ENCODE assay signal across 8 mouse cellular contexts in genomic region chr12:32820688-32821503, GRCm38 (mm10). TPM values are rescaled to one million over a fixed set of nuclear protein-coding genes. Genes with fewer than 3 reads are reported as not detected.
DNase-seq lines count a peak whose midpoint lies in the region; ATAC-seq and TF ChIP-seq lines count a peak whose summit lies in the region.

No protein-coding gene starts in this region.

- intact Hi-C loops in left cerebral cortex, adult 2 months (cut with DNase I): loop anchor here (2.0 to 10.0 kb wide), 3 partner anchors 104 to 446 kb away; partner anchors contain the start of gene Ccdc71l

- H3K4me1 ChIP-seq in hindbrain, embryonic 15.5 days (replicated peaks): peaks cover 9% of the 10 kb centered on the region

- H3K79me2 ChIP-seq in macrophage (ENCODE audit: inconsistent target): peaks cover 50% of the 10 kb centered on the region

- H3K36me3 ChIP-seq in hindbrain, embryonic 15.5 days: no peaks in the 10 kb centered on the region
- peaks cover 13% of the 10 kb centered on the region; the same call in 1 of the 2 replicates for H3K36me3 ChIP-seq in macrophage (ENCODE audit: inconsistent target)

- TF ChIP-seq CTCF in left cerebral cortex, adult 2 months (IDR thresholded peaks at IDR 0.05): no peak

- peak overlapping the region; percentile 83 for H3K9ac ChIP-seq in hindbrain, embryonic 15.5 days

- WGBS in hindbrain, embryonic 15.5 days: 2% methylated on average over 37 of the region's 49 CpGs
- WGBS in macrophage (ENCODE audit: missing documents): under 1% methylated on average over 48 of the region's 49 CpGs

- H3K4me3 ChIP-seq in hindbrain, embryonic 15.5 days: peak overlapping the region; percentile 90
- H3K4me3 ChIP-seq in left cerebral cortex, adult 2 months: peak overlapping the region; percentile 81
- peak overlapping the region; percentile 74 for H3K4me3 ChIP-seq in macrophage (ENCODE audit: inconsistent target)

- peak overlapping the region; percentile 65 for H3K4me2 ChIP-seq in hindbrain, embryonic 15.5 days

- ATAC-seq in hindbrain, embryonic 15.5 days (ENCODE audit: low FRiP score, low read depth): peak; percentile 81

- H3K27me3 ChIP-seq in hindbrain, embryonic 15.5 days: no peaks in the 10 kb centered on the region

- peak overlapping the region; percentile 99 for H3K27ac ChIP-seq in hindbrain, embryonic 15.5 days (replicated peaks)
- H3K27ac ChIP-seq in left cerebral cortex, adult 2 months: peak overlapping the region; percentile 95
- H3K27ac ChIP-seq in macrophage: peak overlapping the region; percentile 87

- peak; percentile 29 for DNase-seq in WW6 (ENCODE audit: low read depth, low spot score)
- peak; percentile 83 to 87 for DNase-seq in cerebellum, postnatal 25 days
- peak; percentile 27 to 40 for DNase-seq in frontal cortex, postnatal 25 days (ENCODE audit: low spot score in 2 of 2)
- DNase-seq in left cerebral cortex, adult 2 months (ENCODE audit: extremely low spot score in 1 of 2, low spot score in 2 of 2): peak; percentile 72 to 75
- peak; percentile 37 to 54 for DNase-seq in right cerebral cortex, postnatal 36 days (ENCODE audit: low spot score in 2 of 2)
- DNase-seq in yolk sac, embryonic 10.5 days (ENCODE audit: low spot score): peak; percentile 80

- no peaks in the 10 kb centered on the region for H3K9me3 ChIP-seq in hindbrain, embryonic 15.5 days

RNA-seq across cellular contexts. Expression of gene Nampt, which starts 1.6 kb away (rescaled TPM):
- 31.0 and 31.1 TPM in 2 replicates for polyA plus RNA-seq in hindbrain, embryonic 15.5 days (2015; fragmentation: Nextera tagmentation; extraction: Ambion mirVana)
- 10 to 100 TPM; 28.9 to 29.4 TPM for total RNA-seq in left cerebral cortex, adult 2 months (2021)
- total RNA-seq in macrophage (2018; cell fraction: chromatin; rRNA removed): 100 to 1,000 TPM in 23 of 26 experiments, 10 to 100 TPM in 3; 88.3 to 462 (median 167) TPM
- total RNA-seq in macrophage (2018; cell fraction: cytosol; rRNA removed): 100 to 1,000 TPM in 24 of 26 experiments, 10 to 100 TPM in 2; 97.7 to 225 (median 165) TPM
- 100 to 1,000 TPM in 24 of 26 experiments, 10 to 100 TPM in 2; 64.3 to 336 (median 194) TPM for total RNA-seq in macrophage (2018; cell fraction: nucleus; rRNA removed)
- polyA plus RNA-seq in macrophage (2018): 78.6 to 170 TPM (median 118 TPM) in 3 replicates

Comparison
In these comparisons a context has a peak if more than half of its experiments do, and no peak if none do; other contexts are left out.
1. Peak in every context shown above with its lines: DNase-seq, ATAC-seq, H3K4me3 ChIP-seq and H3K27ac ChIP-seq.
2. DNase-seq: peak in every context shown above with its lines; median percentile 85 in cerebellum, postnatal 25 days; 80 in yolk sac, embryonic 10.5 days; 74 in left cerebral cortex, adult 2 months; 46 in right cerebral cortex, postnatal 36 days; 34 in frontal cortex, postnatal 25 days; 29 in WW6.